Mouse (Mus musculus): ENCODE results near the gene Zfp605.

GRCm38 (mm10) chr5:110106140-110106871, 3.6 kb upstream of the Zfp605 start:
- TF ChIP-seq POLR2A (IDR thresholded peaks at IDR 0.05; ENCODE audit: low read depth, low read length) (no peak), CTCF (conservative IDR thresholded peaks at IDR 0.05; ENCODE audit: insufficient read depth, insufficient read length, low read depth, low read length) (no peak)

All from kidney, adult 2 months (tissue).